Mouse (Mus musculus) brain, embryonic 14.5 days (tissue): ENCODE measurements around the gene Dnajc1. TPM values are rescaled to one million over a fixed set of nuclear protein-coding genes. Genes with fewer than 3 reads are reported as not detected.

ENCODE experiments used
- DNase-seq: peaks from one replicate; pipeline ENCODE4 v3.0.0-alpha.2; 2011; ENCODE audit warnings: low read depth
- CTCF ChIP-seq: fragments of 200-500 bp; IDR thresholded peaks from 2 replicates; pipeline ENCODE4 v1.5.1; 2012; ENCODE audit warnings: inconsistent platforms, mild to moderate bottlenecking, moderate library complexity, borderline replicate concordance; ENCODE audit not compliant: insufficient read depth, insufficient read length; ENCODE audit errors: extremely low read depth
- POLR2A ChIP-seq: fragments of 200-500 bp; IDR thresholded peaks from 2 replicates; pipeline ENCODE4 v1.6.1; 2012; ENCODE audit warnings: mild to moderate bottlenecking, inconsistent platforms, borderline replicate concordance; ENCODE audit not compliant: poor library complexity, insufficient read depth, insufficient read length, severe bottlenecking; ENCODE audit errors: extremely low read depth
- polyA plus RNA-seq: library from polyadenylated mRNA; depleted of rRNA; stranded (reverse); fragments of >200 nt; gene quantifications from 2 replicates; pipeline ENCODE4 v1.2.3, GENCODE M21; 2012

Dnajc1 gene
- polyA plus RNA-seq, 1 experiment = 12.0 TPM

GRCm38 (mm10) chr2:18285175-18285574 is 107.5 kb downstream of the Dnajc1 start:
- DNase-seq = peak; percentile 29
- TF ChIP-seq POLR2A (no peak), CTCF (peak; percentile 8; the same call in 1 of the 2 replicates)

- no peak for TF ChIP-seq POLR2A
- no peak for TF ChIP-seq CTCF
- no peak for DNase-seq
These were observed 126.9 kb downstream of the Dnajc1 start for GRCm38 (mm10) chr2:18265736-18266135.

- no peak for DNase-seq
- TF ChIP-seq CTCF = no peak
- no peak for TF ChIP-seq POLR2A
These were observed 128.1 kb downstream of the Dnajc1 start for GRCm38 (mm10) chr2:18264579-18264978.

- DNase-seq = no peak
These were observed 130.3 kb downstream of the Dnajc1 start for GRCm38 (mm10) chr2:18262298-18262697.

GRCm38 (mm10) chr2:18249224-18249623 is 143.4 kb downstream of the Dnajc1 start:
- no peak for TF ChIP-seq POLR2A
- TF ChIP-seq CTCF = no peak

More at GRCm38 (mm10) chr2:18262298-18262697, 130.3 kb downstream of the Dnajc1 start:
- TF ChIP-seq POLR2A (no peak), CTCF (no peak)

GRCm38 (mm10) chr2:18235524-18235923 is 157.1 kb downstream of the Dnajc1 start:
- DNase-seq = no peak
- TF ChIP-seq POLR2A = no peak
- TF ChIP-seq CTCF = no peak

More at GRCm38 (mm10) chr2:18249224-18249623, 143.4 kb downstream of the Dnajc1 start:
- no peak for DNase-seq

- no peak for TF ChIP-seq CTCF
- TF ChIP-seq POLR2A = no peak
- DNase-seq = peak; percentile 78
These were observed 159.6 kb downstream of the Dnajc1 start for GRCm38 (mm10) chr2:18232883-18233567.

- no peak for DNase-seq
- TF ChIP-seq CTCF = no peak
- TF ChIP-seq POLR2A = no peak
These were observed 161.5 kb downstream of the Dnajc1 start for GRCm38 (mm10) chr2:18231143-18231542.

- TF ChIP-seq CTCF (no peak), POLR2A (no peak)
- DNase-seq = no peak
These were observed 163.4 kb downstream of the Dnajc1 start for GRCm38 (mm10) chr2:18229279-18229678.

- DNase-seq = no peak
- TF ChIP-seq POLR2A (no peak), CTCF (no peak)
These were observed 164.1 kb downstream of the Dnajc1 start for GRCm38 (mm10) chr2:18228486-18229062.

- DNase-seq = no peak
- TF ChIP-seq CTCF (no peak), POLR2A (no peak)
These were observed 173.1 kb downstream of the Dnajc1 start for GRCm38 (mm10) chr2:18219569-18219968.

GRCm38 (mm10) chr2:18219136-18219535 is 173.5 kb downstream of the Dnajc1 start:
- no peak for DNase-seq
- no peak for TF ChIP-seq POLR2A
- TF ChIP-seq CTCF = no peak

- TF ChIP-seq POLR2A (no peak), CTCF (no peak)
- DNase-seq = no peak
These were observed 174.1 kb downstream of the Dnajc1 start for GRCm38 (mm10) chr2:18218500-18218899.
